ENCODE assay signal across 8 mouse cellular contexts in the genomic region with DNA sequence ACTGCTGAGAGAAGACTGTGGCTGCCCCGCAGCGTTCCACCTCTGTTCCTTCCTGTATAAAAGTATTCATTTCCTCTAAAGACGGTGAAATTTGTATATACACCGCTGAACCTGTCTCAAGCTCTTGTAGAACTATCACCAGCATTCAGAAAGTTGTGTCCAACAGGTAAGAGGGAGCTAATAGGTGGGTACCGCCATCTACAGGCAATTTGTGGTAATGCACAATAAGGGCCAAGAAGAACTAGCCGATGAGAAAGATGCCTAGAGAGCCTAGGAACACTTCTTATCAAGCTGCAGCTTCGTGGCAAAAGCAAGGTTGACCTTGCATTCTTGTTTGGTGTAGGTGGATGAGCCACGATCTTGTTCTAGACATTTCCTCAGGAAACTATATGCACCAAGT.
DNase-seq lines count a peak whose midpoint lies in the region; ATAC-seq and TF ChIP-seq lines count a peak whose summit lies in the region.

No protein-coding gene starts in this region.

- no peaks in the 10 kb centered on the region for H3K9me3 ChIP-seq in ES-Bruce4 (replicated peaks; ENCODE audit: control insufficient read depth, insufficient read depth, low read length, poor library complexity, severe bottlenecking)
- no peaks in the 10 kb centered on the region for H3K9me3 ChIP-seq in intestine, embryonic 16.5 days (ENCODE audit: control insufficient read depth, low read length)
- H3K9me3 ChIP-seq in limb, embryonic 10.5 days (replicated peaks), result no peaks in the 10 kb centered on the region

- no peak for ATAC-seq in CD4-positive, CD25-positive, alpha-beta regulatory T cell, adult 4 months
- 0 out of 2 replicates have a peak, but pooled peaks have one; percentile 42 for ATAC-seq in intestine, embryonic 16.5 days

- no peaks in the 10 kb centered on the region for H3K36me3 ChIP-seq in ES-Bruce4 (ENCODE audit: control insufficient read depth, insufficient read depth, low read length, poor library complexity, severe bottlenecking)
- no peaks in the 10 kb centered on the region for H3K36me3 ChIP-seq in intestine, embryonic 16.5 days (ENCODE audit: control insufficient read depth, insufficient read depth, low read length)
- H3K36me3 ChIP-seq in limb, embryonic 10.5 days, result no peaks in the 10 kb centered on the region

- TF ChIP-seq POLR2A in ES-Bruce4 (IDR thresholded peaks at IDR 0.05; ENCODE audit: insufficient read depth, low read length), result no peak
- TF ChIP-seq POLR2A in cerebellum, adult 2 months (IDR thresholded peaks at IDR 0.05; ENCODE audit: borderline replicate concordance, insufficient read depth, low read length), result no peak

- DNase-seq in CD4-positive, CD25-positive, alpha-beta regulatory T cell, adult 2 months (ENCODE audit: low read depth, low spot score), result peak; percentile 60
- peak; percentile 14 to 40 for DNase-seq in cerebellum, adult 2 months
- DNase-seq in frontal cortex, postnatal 36 days (ENCODE audit: low spot score in 2 of 2), result peak; percentile 65 to 80
- DNase-seq in limb, embryonic 10.5 days (ENCODE audit: low spot score), result peak; percentile 63
- peak; percentile 11 for DNase-seq in ovary, postnatal 36 days (ENCODE audit: low spot score)

- TF ChIP-seq EP300 in ES-Bruce4 (IDR thresholded peaks at IDR 0.05; ENCODE audit: insufficient read depth, low read depth, low read length), result no peak

- H3K9ac ChIP-seq in ES-Bruce4 (ENCODE audit: low read depth, poor library complexity, severe bottlenecking), result no peak overlapping the region
- H3K9ac ChIP-seq in intestine, embryonic 16.5 days (ENCODE audit: low read depth, low read length), result no peak overlapping the region

- 10% methylated on average over 8 of the region's 8 CpGs for WGBS in cerebellum, adult 2 months
- 7% methylated on average over 8 of the region's 8 CpGs for WGBS in intestine, embryonic 16.5 days
- WGBS in limb, embryonic 10.5 days, result 11% methylated on average over 8 of the region's 8 CpGs

- no peaks in the 10 kb centered on the region for H3K4me1 ChIP-seq in ES-Bruce4 (ENCODE audit: control insufficient read depth, insufficient read depth, low read length)
- H3K4me1 ChIP-seq in cerebellum, adult 2 months (ENCODE audit: control insufficient read depth, insufficient read depth, low read length), result no peaks in the 10 kb centered on the region
- no peaks in the 10 kb centered on the region for H3K4me1 ChIP-seq in intestine, embryonic 16.5 days (ENCODE audit: control insufficient read depth, insufficient read depth, low read length)
- no peaks in the 10 kb centered on the region for H3K4me1 ChIP-seq in limb, embryonic 10.5 days

- H3K4me3 ChIP-seq in ES-Bruce4 (ENCODE audit: low read depth, low read length), result no peak overlapping the region
- H3K4me3 ChIP-seq in cerebellum, adult 2 months (replicated peaks; ENCODE audit: insufficient read depth, low read depth, low read length), result no peak overlapping the region
- no peak overlapping the region for H3K4me3 ChIP-seq in intestine, embryonic 16.5 days (ENCODE audit: low read length)
- H3K4me3 ChIP-seq in limb, embryonic 10.5 days, result no peak overlapping the region

- peak; percentile 4 for TF ChIP-seq CTCF in ES-Bruce4 (IDR thresholded peaks at IDR 0.05; ENCODE audit: low read depth, low read length)
- peak; percentile 43; the same call in 1 of the 2 replicates for TF ChIP-seq CTCF in cerebellum, adult 2 months (IDR thresholded peaks at IDR 0.05; ENCODE audit: borderline replicate concordance, insufficient read depth, low read depth, low read length)

- no peaks in the 10 kb centered on the region for H3K27me3 ChIP-seq in ES-Bruce4 (ENCODE audit: control insufficient read depth, insufficient read depth, low read length, poor library complexity, severe bottlenecking)
- H3K27me3 ChIP-seq in cerebellum, adult 2 months (ENCODE audit: control insufficient read depth, insufficient read depth, low read length), result no peaks in the 10 kb centered on the region
- no peaks in the 10 kb centered on the region for H3K27me3 ChIP-seq in intestine, embryonic 16.5 days (replicated peaks; ENCODE audit: control insufficient read depth, insufficient read depth, low read length)
- no peaks in the 10 kb centered on the region for H3K27me3 ChIP-seq in limb, embryonic 10.5 days (ENCODE audit: low read depth, poor library complexity, severe bottlenecking)

- no peak overlapping the region for H3K27ac ChIP-seq in ES-Bruce4 (ENCODE audit: insufficient read depth, low read length)
- H3K27ac ChIP-seq in cerebellum, adult 2 months (ENCODE audit: insufficient read depth, low read length), result no peak overlapping the region
- H3K27ac ChIP-seq in intestine, embryonic 16.5 days (ENCODE audit: low read length), result no peak overlapping the region
- H3K27ac ChIP-seq in limb, embryonic 10.5 days, result no peak overlapping the region

- no peak overlapping the region for H3K4me2 ChIP-seq in intestine, embryonic 16.5 days (ENCODE audit: low read depth, low read length)

Comparison
In these comparisons a context has a peak if more than half of its experiments do, and no peak if none do; other contexts are left out.
1. DNase-seq: peak in every context shown above with its lines; median percentile 72 in frontal cortex, postnatal 36 days; 63 in limb, embryonic 10.5 days; 60 in CD4-positive, CD25-positive, alpha-beta regulatory T cell, adult 2 months; 27 in cerebellum, adult 2 months; 11 in ovary, postnatal 36 days.